Mouse (Mus musculus): ENCODE measurements at regions not wholly inside any gene's neighbourhood (a gene's known extent, or its start where the extent isn't known, plus 50 kb on each side); places are given as distances from the start of the nearest gene placed in this dataset.

DNA sequence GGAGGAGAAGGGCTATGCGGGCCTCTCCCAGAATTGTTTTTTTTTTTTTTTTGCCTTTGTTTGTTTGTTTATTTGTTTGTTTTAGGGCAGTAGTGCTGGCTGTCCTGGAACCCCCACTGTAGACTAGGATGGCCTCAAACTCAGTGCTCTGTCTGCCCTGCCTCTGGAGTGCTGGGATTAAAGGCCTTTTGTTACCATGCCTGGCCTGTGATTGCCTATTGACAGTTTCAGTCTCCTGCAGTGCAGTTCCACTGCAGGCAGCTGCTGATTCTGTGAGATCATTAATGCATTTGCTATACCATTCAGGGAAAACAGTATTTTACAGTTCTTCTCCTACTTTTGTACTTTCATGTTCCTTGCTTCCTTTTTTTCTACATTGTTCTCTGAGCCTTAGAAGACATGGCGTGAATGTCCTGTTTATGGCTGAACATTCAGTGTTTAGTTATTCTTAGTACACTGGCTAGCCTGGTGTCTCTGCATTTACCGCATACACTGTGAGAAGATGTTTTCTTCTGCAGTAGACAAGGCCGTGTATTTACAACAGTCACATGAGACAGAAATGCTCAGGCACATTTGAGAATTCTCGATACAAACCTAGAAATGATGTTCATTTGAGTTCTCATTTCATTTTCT, 434.0 kb downstream of the Serpinb8 start:
- TF ChIP-seq POLR2A (IDR thresholded peaks at IDR 0.05; ENCODE audit: low read depth, low read length) (no peak), CTCF (IDR thresholded peaks at IDR 0.05; ENCODE audit: borderline replicate concordance, insufficient read depth, low read length) (no peak)
